Comparison of ENCODE assay signal across 9 mouse cellular contexts in genomic region chr19:8695330-8695729, GRCm38 (mm10). TPM values are rescaled to one million over a fixed set of nuclear protein-coding genes. Genes with fewer than 3 reads are reported as not detected.
A peak's percentile ranks its signal among the peaks of the same experiment; 100 is the strongest.
DNase-seq lines count a peak whose midpoint lies in the region; ATAC-seq lines count a peak whose summit lies in the region.
"Had no signal": no experiment of that assay in that cellular context is flagged by ENCODE, and none has a peak within 500 bp of the region (broad histone marks: within the 10 kb centered on the region; RNA-seq: fewer than 3 reads in every experiment).

No protein-coding gene starts in this region.

- H3K4me1 ChIP-seq in heart, embryonic 16.5 days (ENCODE audit: control insufficient read depth, insufficient read depth, low read length), result peaks cover 3% of the 10 kb centered on the region; the same call in 1 of the 2 replicates

- H3K9me3 ChIP-seq in heart, embryonic 16.5 days (replicated peaks; ENCODE audit: control insufficient read depth, low read length), result no peaks in the 10 kb centered on the region
- H3K9me3 ChIP-seq: megakaryocyte, embryonic 14.5 days had no signal

- H3K4me2 ChIP-seq in heart, embryonic 16.5 days (ENCODE audit: low read depth, low read length), result no peak overlapping the region

- ATAC-seq in activated CD4-positive, CD25-positive, alpha-beta regulatory T cell, adult 4 months, result peak; percentile 40
- 0 out of 2 replicates have a peak, but pooled peaks have one; percentile 47 for ATAC-seq in heart, embryonic 16.5 days (replicated peaks; ENCODE audit: extremely low read depth, insufficient read depth, low FRiP score)
- peak; percentile 63 for ATAC-seq in neutrophil, adult 5-6 weeks (ENCODE audit: extremely low read depth, insufficient number of reproducible peaks, low FRiP score, poor library complexity, severe bottlenecking)

- H3K9ac ChIP-seq in heart, embryonic 16.5 days (ENCODE audit: low read length), result no peak overlapping the region

- no peaks in the 10 kb centered on the region for H3K36me3 ChIP-seq in heart, embryonic 16.5 days (ENCODE audit: control insufficient read depth, insufficient read depth)

- no peaks in the 10 kb centered on the region for H3K27me3 ChIP-seq in heart, embryonic 16.5 days (ENCODE audit: control insufficient read depth, insufficient read depth, low read length)

- peak; percentile 93 for DNase-seq in heart, adult 11 months
- DNase-seq in heart, adult 8-10 months (ENCODE audit: low spot score), result no peak
- peak; percentile 80 to 83 for DNase-seq in kidney, postnatal 25 days
- no peak for DNase-seq in gastrocnemius, postnatal 10 days
- DNase-seq in ovary, postnatal 10 days (ENCODE audit: low spot score), result no peak

- H3K4me3 ChIP-seq in heart, embryonic 16.5 days (ENCODE audit: low read length), result no peak overlapping the region
- H3K4me3 ChIP-seq: megakaryocyte, embryonic 14.5 days had no signal

- no peak overlapping the region for H3K27ac ChIP-seq in heart, embryonic 16.5 days (ENCODE audit: low read length)

- WGBS in heart, embryonic 16.5 days, result 44% methylated on average over 6 of the region's 6 CpGs

RNA-seq across cellular contexts. Expression of gene Slc3a2, which starts 27.8 kb away (rescaled TPM):
- 10 to 100 TPM; 39.5 to 43.6 (median 41.9) TPM for total RNA-seq in heart, adult 8-10 months (2022)
- 10 to 100 TPM; 60.3 to 69.3 TPM for polyA plus RNA-seq in activated CD4-positive, CD25-positive, alpha-beta regulatory T cell, adult 4 months (2017; shearing (Covaris generic))
- 66.4 and 68.8 TPM in 2 replicates for polyA plus RNA-seq in heart, embryonic 16.5 days (2015; fragmentation: Nextera tagmentation; extraction: Ambion mirVana)
- 62.0 and 69.6 TPM in 2 replicates for total RNA-seq in neutrophil, adult 5-6 weeks (2017)
- 10 to 100 TPM; 29.4 to 36.7 TPM for total RNA-seq in gastrocnemius, postnatal 10 days (2021)

RNA-seq across cellular contexts. Expression of gene Chrm1, which starts 31.7 kb away (rescaled TPM):
- total RNA-seq in heart, adult 8-10 months (2022), result under 1 TPM in 2 of 4 experiments, not detected in 2; 0.09 TPM
- polyA plus RNA-seq in activated CD4-positive, CD25-positive, alpha-beta regulatory T cell, adult 4 months (2017; shearing (Covaris generic)), result not detected
- 0.09 TPM in 2 replicates for polyA plus RNA-seq in heart, embryonic 16.5 days (2015; fragmentation: Nextera tagmentation; extraction: Ambion mirVana)
- not detected in 2 replicates for total RNA-seq in neutrophil, adult 5-6 weeks (2017)
- under 1 TPM; 0.11 to 0.16 TPM for total RNA-seq in gastrocnemius, postnatal 10 days (2021)

RNA-seq across cellular contexts. Expression of gene Wdr74, which starts 40.3 kb away (rescaled TPM):
- total RNA-seq in heart, adult 8-10 months (2022), result 10 to 100 TPM; 16.1 to 19.6 (median 17.5) TPM
- polyA plus RNA-seq in activated CD4-positive, CD25-positive, alpha-beta regulatory T cell, adult 4 months (2017; shearing (Covaris generic)), result 10 to 100 TPM; 43.3 to 70.5 TPM
- 53.5 and 54.9 TPM in 2 replicates for polyA plus RNA-seq in heart, embryonic 16.5 days (2015; fragmentation: Nextera tagmentation; extraction: Ambion mirVana)
- total RNA-seq in neutrophil, adult 5-6 weeks (2017), result 36.4 and 46.0 TPM in 2 replicates
- 10 to 100 TPM; 26.5 to 27.4 TPM for total RNA-seq in gastrocnemius, postnatal 10 days (2021)

RNA-seq across cellular contexts. Expression of gene 1700092M07Rik, which starts 45.2 kb away (rescaled TPM):
- total RNA-seq in heart, adult 8-10 months (2022), result not detected
- polyA plus RNA-seq in activated CD4-positive, CD25-positive, alpha-beta regulatory T cell, adult 4 months (2017; shearing (Covaris generic)), result not detected
- 0.63 and 0.74 TPM in 2 replicates for polyA plus RNA-seq in heart, embryonic 16.5 days (2015; fragmentation: Nextera tagmentation; extraction: Ambion mirVana)
- total RNA-seq in neutrophil, adult 5-6 weeks (2017), result 7.2 TPM in 1 of 2 replicates, not detected in the other
- total RNA-seq in gastrocnemius, postnatal 10 days (2021), result under 1 TPM in 1 of 2 experiments, not detected in 1; 0.65 TPM

RNA-seq across cellular contexts. Expression of gene Stx5a, which starts 45.9 kb away (rescaled TPM):
- 10 to 100 TPM; 20.9 to 27.3 (median 25.4) TPM for total RNA-seq in heart, adult 8-10 months (2022)
- 100 to 1,000 TPM; 109 to 113 TPM for polyA plus RNA-seq in activated CD4-positive, CD25-positive, alpha-beta regulatory T cell, adult 4 months (2017; shearing (Covaris generic))
- polyA plus RNA-seq in heart, embryonic 16.5 days (2015; fragmentation: Nextera tagmentation; extraction: Ambion mirVana), result 91.5 and 91.7 TPM in 2 replicates
- 144 and 149 TPM in 2 replicates for total RNA-seq in neutrophil, adult 5-6 weeks (2017)
- total RNA-seq in gastrocnemius, postnatal 10 days (2021), result 10 to 100 TPM; 35.6 to 46.3 TPM

Comparison
In these comparisons a context has a peak if more than half of its experiments do, and no peak if none do; other contexts are left out.
1. DNase-seq: peak in heart, adult 11 months (single experiment) and kidney, postnatal 25 days (2 of 2); none in heart, adult 8-10 months (single experiment), gastrocnemius, postnatal 10 days (single experiment) and ovary, postnatal 10 days (single experiment).
2. Peak in every context shown above with its lines, with median percentiles within 50 percentile points of each other: ATAC-seq.